Mouse (Mus musculus) spleen, adult 2 months (tissue): ENCODE results near the gene Plekhh3. TPM values are rescaled to one million over a fixed set of nuclear protein-coding genes. Genes with fewer than 3 reads are reported as not detected.

ENCODE experiments used
- DNase-seq, 2 experiments: peaks; one replicate each; pipeline versions ENCODE4 v3.0.0 to v3.0.0-alpha.2; 2012 to 2021; ENCODE audit warnings: low spot score in 2 of 2, low read depth in 1 of 2
- H3K27ac ChIP-seq: fragments of 200-500 bp; 2 replicates; pipeline ENCODE4 v1.5.1; 2012; ENCODE audit warnings: low read length, inconsistent platforms; ENCODE audit not compliant: insufficient read depth
- H3K27me3 ChIP-seq: fragments of 200-500 bp; 2 replicates; pipeline ENCODE4 v1.6.1; 2012; ENCODE audit warnings: mild to moderate bottlenecking, moderate library complexity, low read length, inconsistent platforms; ENCODE audit not compliant: control insufficient read depth, insufficient read depth
- H3K36me3 ChIP-seq: fragments of 200-500 bp; 2 replicates; pipeline ENCODE4 v1.6.1; 2012; ENCODE audit warnings: mild to moderate bottlenecking, low read length, inconsistent platforms; ENCODE audit not compliant: control insufficient read depth, insufficient read depth
- H3K4me1 ChIP-seq: fragments of 200-500 bp; 2 replicates; pipeline ENCODE4 v1.6.1; 2011; ENCODE audit warnings: inconsistent platforms; ENCODE audit not compliant: control insufficient read depth, insufficient read depth, insufficient read length
- H3K4me3 ChIP-seq: fragments of 200-500 bp; 2 replicates; pipeline ENCODE4 v1.5.1; 2011; ENCODE audit warnings: mild to moderate bottlenecking, inconsistent platforms; ENCODE audit not compliant: insufficient read depth, insufficient read length; ENCODE audit errors: extremely low read depth
- CTCF ChIP-seq: fragments of 200-500 bp; IDR thresholded peaks from 2 replicates; pipeline ENCODE4 v1.5.1; 2011; ENCODE audit warnings: mild to moderate bottlenecking, inconsistent platforms; ENCODE audit not compliant: insufficient read depth, insufficient read length, insufficient replicate concordance; ENCODE audit errors: extremely low read depth
- POLR2A ChIP-seq: fragments of 200-500 bp; IDR thresholded peaks from 2 replicates; pipeline ENCODE4 v1.6.1; 2011; ENCODE audit warnings: low read depth, low read length, inconsistent platforms
- WGBS: fragments of 180-500 bp; shearing (Covaris S2); methylation state at CpG from one replicate; pipeline ENCODE4 v1.1.7; 2018; 5-methylcytosine and 5-hydroxymethylcytosine counted together
- polyA plus RNA-seq: library from polyadenylated mRNA; depleted of rRNA; stranded (reverse); fragments of >200 nt; gene quantifications from 2 replicates; pipeline ENCODE4 v1.2.3, GENCODE M21; 2012; rRNA removed

The Plekhh3 gene
- 5.8 and 8.4 TPM in 2 replicates for polyA plus RNA-seq

GRCm38 (mm10) chr11:101170811-101171610, at the start of gene Plekhh3:
Gene Plekhh3 (minus strand): TSS chr11:101171351.
- peaks cover 30% of the 10 kb centered on the region for H3K4me1 ChIP-seq
- 1% methylated on average over 48 of the region's 50 CpGs for WGBS
- peak; percentile 59 to 86 for DNase-seq
- peak within 1 kb of the TSS; percentile 52 for H3K27ac ChIP-seq
- no peaks in the 10 kb centered on the region for H3K36me3 ChIP-seq
- H3K4me3 ChIP-seq = peak within 1 kb of the TSS; percentile 52
- no peak for TF ChIP-seq POLR2A
- no peak for TF ChIP-seq CTCF
- peaks cover 28% of the 10 kb centered on the region for H3K27me3 ChIP-seq

DNA sequence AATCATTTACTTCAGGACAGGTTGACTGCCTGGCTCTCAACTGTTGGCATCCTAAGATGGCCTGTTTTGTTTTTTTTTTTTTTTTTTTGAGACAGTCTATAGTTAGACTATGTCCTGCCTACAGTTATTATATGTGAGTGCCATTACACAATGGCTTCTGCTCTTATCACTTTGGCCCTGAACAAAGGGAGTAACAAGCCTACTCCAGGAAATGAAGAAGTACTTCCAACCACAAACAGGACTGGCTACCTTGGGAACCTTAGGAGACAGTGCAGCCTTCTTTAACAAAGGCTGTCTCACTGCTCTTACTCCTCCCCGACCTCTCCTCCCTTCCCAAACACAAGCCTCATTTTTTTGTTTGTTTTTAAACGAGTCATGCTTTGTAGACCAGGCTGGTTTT, 49.7 kb upstream of the Plekhh3 start:
- no peak overlapping the region for H3K27ac ChIP-seq
- WGBS = 67% methylated on average over 2 of the region's 2 CpGs

DNA sequence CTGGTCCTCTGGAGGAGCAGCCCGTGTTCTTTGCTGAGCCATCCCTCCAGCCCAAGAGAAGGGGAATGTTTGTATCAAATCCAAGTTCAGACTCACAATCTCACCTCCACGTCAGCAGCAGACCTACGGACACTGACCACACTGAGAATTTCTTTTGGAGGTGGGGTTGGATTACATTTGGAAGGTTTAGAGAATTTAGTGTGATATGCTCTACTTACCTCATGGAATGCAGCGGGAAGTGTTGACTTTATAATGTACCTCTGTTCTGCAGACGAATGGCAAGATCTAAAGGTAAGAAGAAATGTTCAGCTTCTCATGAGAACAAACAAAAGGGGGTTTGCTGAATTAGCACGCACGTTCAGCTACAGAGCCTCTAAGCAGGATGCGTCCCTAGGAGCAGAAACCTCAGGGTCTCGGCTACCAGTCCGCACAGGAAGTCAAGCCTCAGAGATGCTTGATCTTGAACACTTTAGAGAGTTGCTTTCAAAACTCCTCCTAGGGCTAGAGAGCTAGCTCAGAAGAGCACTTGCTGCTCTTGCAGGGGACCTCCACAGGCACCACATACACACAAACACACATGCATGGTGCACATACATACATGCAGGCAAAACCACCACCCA, 47.4 kb upstream of the Plekhh3 start:
- Histone ChIP-seq H3K36me3 (peaks cover 27% of the 10 kb centered on the region), H3K4me3 (no peak overlapping the region), H3K27ac (no peak overlapping the region), H3K27me3 (no peaks in the 10 kb centered on the region), H3K4me1 (peaks cover 2% of the 10 kb centered on the region; the same call in 1 of the 2 replicates)
- no peak for DNase-seq
- TF ChIP-seq POLR2A (no peak), CTCF (no peak)
- WGBS = 63% methylated on average over 10 of the region's 10 CpGs

More for the DNA sequence above, 49.7 kb upstream of the Plekhh3 start:
- DNase-seq = no peak
- Histone ChIP-seq H3K27me3 (no peaks in the 10 kb centered on the region), H3K4me3 (no peak overlapping the region), H3K36me3 (peaks cover 11% of the 10 kb centered on the region), H3K4me1 (peaks cover 5% of the 10 kb centered on the region; the same call in 1 of the 2 replicates)
- TF ChIP-seq POLR2A (no peak), CTCF (no peak)

DNA sequence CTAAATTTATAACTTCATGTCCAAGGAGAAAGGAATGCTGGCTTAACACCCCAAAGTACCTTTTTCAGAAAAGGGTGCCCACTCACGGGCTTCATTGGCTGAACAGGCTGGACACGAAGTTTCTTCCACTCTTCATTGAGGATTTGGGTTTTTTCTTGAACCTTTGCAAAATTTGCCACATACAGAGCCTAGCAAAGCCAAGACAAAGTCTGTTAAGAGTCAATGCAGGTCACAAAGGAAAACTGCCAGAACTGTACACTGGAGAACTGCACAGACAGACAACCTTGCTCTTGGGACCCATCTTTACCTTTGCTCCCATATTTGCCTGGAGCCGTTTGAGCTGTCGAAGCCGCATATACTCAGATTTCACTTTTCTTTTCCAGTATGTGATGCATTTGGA, 45.8 kb upstream of the Plekhh3 start:
- no peak for DNase-seq

DNA sequence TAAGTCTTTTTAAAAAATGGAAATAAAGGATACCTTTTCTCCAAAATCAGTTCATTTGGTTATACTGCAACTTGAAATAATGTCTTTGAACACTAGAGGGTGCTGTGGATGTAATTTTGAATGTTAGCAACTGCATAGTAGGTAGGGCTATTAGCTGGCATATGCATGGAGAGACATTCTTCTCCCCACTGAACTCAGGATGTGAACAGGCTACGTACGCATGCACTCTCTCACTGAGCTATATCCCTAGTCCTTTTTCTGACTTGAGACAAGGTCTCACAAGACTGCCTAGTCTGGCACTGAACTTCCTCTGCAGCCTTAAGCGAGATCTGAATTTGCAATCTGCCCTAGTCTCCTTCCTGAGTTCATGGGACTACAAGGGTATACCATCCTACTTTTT, 40.8 kb upstream of the Plekhh3 start:
- Histone ChIP-seq H3K36me3 (peaks cover 40% of the 10 kb centered on the region), H3K4me3 (no peak overlapping the region), H3K4me1 (no peaks in the 10 kb centered on the region), H3K27me3 (no peaks in the 10 kb centered on the region), H3K27ac (no peak overlapping the region)
- 56% methylated on average over 3 of the region's 3 CpGs for WGBS
- peak in 1 of 2 experiments; percentile 55 for DNase-seq
- TF ChIP-seq POLR2A = no peak
- no peak for TF ChIP-seq CTCF

More for the DNA sequence above, 45.8 kb upstream of the Plekhh3 start:
- Histone ChIP-seq H3K36me3 (peaks cover 31% of the 10 kb centered on the region), H3K27me3 (no peaks in the 10 kb centered on the region), H3K4me1 (peaks cover 2% of the 10 kb centered on the region; the same call in 1 of the 2 replicates), H3K27ac (no peak overlapping the region), H3K4me3 (no peak overlapping the region)
- TF ChIP-seq CTCF = no peak
- TF ChIP-seq POLR2A = no peak
- 92% methylated on average over 5 of the region's 5 CpGs for WGBS

DNA sequence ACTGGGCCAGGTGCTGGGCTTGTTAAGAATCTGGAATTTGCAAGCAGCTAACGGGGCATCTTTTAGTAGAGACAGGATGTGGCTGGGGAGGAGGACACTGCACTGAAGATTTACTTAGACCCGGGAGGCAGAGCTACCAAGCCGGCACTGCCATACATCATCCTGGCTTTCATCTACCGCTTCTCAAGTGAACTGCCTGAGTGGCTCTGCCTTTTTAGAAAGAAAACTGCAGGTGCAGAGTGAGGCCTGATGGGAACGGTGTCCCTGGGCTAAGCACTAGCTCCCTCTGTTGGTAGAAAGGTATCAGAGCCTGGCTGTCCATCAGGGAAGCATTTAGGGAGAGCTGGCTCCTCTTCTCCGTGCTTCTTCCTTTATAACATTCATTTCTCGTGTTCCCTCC, 29.8 kb upstream of the Plekhh3 start:
- Histone ChIP-seq H3K4me3 (no peak overlapping the region), H3K4me1 (no peaks in the 10 kb centered on the region), H3K36me3 (peaks cover 33% of the 10 kb centered on the region), H3K27ac (no peak overlapping the region), H3K27me3 (no peaks in the 10 kb centered on the region)
- 31% methylated on average over 7 of the region's 7 CpGs for WGBS
- DNase-seq = no peak
- TF ChIP-seq POLR2A (no peak), CTCF (peak; percentile 59; the same call in 1 of the 2 replicates)

DNA sequence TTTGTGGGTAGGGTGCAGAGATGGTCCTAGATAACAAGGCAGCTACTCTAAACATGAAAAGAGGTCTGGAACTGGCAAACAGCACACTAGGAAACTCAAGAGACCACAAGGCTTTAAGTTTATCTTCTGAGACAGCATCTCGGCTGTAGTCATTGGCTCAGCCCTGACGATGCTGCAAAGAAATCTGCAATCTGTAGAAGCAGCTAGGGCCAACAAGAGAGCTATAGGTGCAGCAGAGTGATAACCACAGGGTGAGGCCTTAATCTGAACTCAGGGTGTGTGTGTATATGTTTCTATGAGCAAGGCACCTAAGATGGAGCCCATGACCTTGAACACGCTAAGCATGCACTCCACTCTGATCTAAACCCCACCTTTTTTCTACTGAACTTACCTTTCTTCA, 28.4 kb upstream of the Plekhh3 start:
- Histone ChIP-seq H3K27me3 (no peaks in the 10 kb centered on the region), H3K27ac (no peak overlapping the region), H3K4me1 (no peaks in the 10 kb centered on the region), H3K4me3 (no peak overlapping the region), H3K36me3 (peaks cover 35% of the 10 kb centered on the region)
- no peak for TF ChIP-seq CTCF
- TF ChIP-seq POLR2A = no peak
- DNase-seq = no peak
- WGBS = 71% methylated on average over 3 of the region's 3 CpGs
